In the genomic region with DNA sequence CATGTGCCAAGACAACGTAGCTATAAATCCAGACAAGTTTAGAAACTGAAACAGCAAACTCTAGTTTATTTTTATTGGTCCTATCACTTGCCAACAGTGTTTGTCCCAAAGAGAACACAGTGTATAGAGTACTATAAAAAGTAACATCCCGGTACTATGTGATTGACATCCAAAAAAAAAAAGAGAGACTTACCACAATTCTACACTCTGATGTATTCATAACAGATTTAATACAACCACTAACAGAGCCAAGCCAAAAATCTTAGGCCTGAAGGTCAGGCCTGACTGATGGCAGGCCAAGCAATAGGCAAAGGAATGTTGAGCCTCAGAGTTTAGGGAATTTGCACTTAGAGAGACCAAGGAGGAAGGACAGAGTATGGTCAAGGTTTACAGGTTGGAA, we compare ENCODE assay signal across 20 mouse cellular contexts.
DNase-seq lines count a peak whose midpoint lies in the region; TF ChIP-seq lines count a peak whose summit lies in the region.
"Had no signal": no experiment of that assay in that cellular context is flagged by ENCODE, and none has a peak within 500 bp of the region (broad histone marks: within the 10 kb centered on the region; RNA-seq: fewer than 3 reads in every experiment).

No protein-coding gene starts in this region.

- no peak for TF ChIP-seq POLR2A in embryonic fibroblast, embryonic 13.5 days (IDR thresholded peaks at IDR 0.05; ENCODE audit: low read depth, low read length)

- intact Hi-C loops in gastrocnemius, adult 2 months (cut with DNase I): no loop called here

- no peak for DNase-seq in gastrocnemius, adult 2 months
- DNase-seq in gastrocnemius, postnatal 10 days: no peak
- peak; percentile 33 for DNase-seq in kidney, adult 9 months
- no peak for DNase-seq in kidney, adult 8-10 months
- peak; percentile 65 for DNase-seq in 3T3-L1 (ENCODE audit: low read depth, low spot score)
- no peak for DNase-seq in cerebellum, adult 11 months
- DNase-seq: adrenal gland, adult 8-10 months; adrenal gland, postnatal 14 days; adrenal gland, postnatal 36 days; cerebellum, adult 11-12 months; cerebellum, adult 2 months; cerebellum, adult 9-10 months; cerebellum, postnatal 10 days; cerebellum, postnatal 25 days had no signal

- peak overlapping the region; percentile 38; the same call in 1 of the 2 replicates for H3K27ac ChIP-seq in gastrocnemius, adult 2 months
- peak overlapping the region; percentile 80 for H3K27ac ChIP-seq in embryonic fibroblast, embryonic 13.5 days (ENCODE audit: insufficient read depth, low read length)
- H3K27ac ChIP-seq: embryonic facial prominence, embryonic 10.5 days; embryonic facial prominence, embryonic 12.5 days; forebrain, embryonic 10.5 days; forebrain, embryonic 12.5 days had no signal

- H3K4me1 ChIP-seq in embryonic fibroblast, embryonic 13.5 days (ENCODE audit: control insufficient read depth, insufficient read depth, low read length): peaks cover 7% of the 10 kb centered on the region
- H3K4me1 ChIP-seq: embryonic facial prominence, embryonic 10.5 days; embryonic facial prominence, embryonic 12.5 days; forebrain, embryonic 10.5 days; forebrain, embryonic 12.5 days had no signal

- no peak for TF ChIP-seq CTCF in gastrocnemius, adult 2 months (IDR thresholded peaks at IDR 0.05)
- no peak for TF ChIP-seq CTCF in embryonic fibroblast, embryonic 13.5 days (IDR thresholded peaks at IDR 0.05; ENCODE audit: borderline replicate concordance, insufficient read depth, low read length)

- no peak overlapping the region for H3K4me3 ChIP-seq in gastrocnemius, adult 2 months
- H3K4me3 ChIP-seq in embryonic fibroblast, embryonic 13.5 days (ENCODE audit: insufficient read depth, low read length): no peak overlapping the region
- H3K4me3 ChIP-seq: embryonic facial prominence, embryonic 10.5 days; embryonic facial prominence, embryonic 12.5 days; erythroblast, embryonic 14.5 days; forebrain, embryonic 10.5 days; forebrain, embryonic 12.5 days had no signal

Comparison
In these comparisons a context has a peak if more than half of its experiments do, and no peak if none do; other contexts are left out.
1. DNase-seq: peak in kidney, adult 9 months (single experiment) and 3T3-L1 (single experiment); none in gastrocnemius, adult 2 months (single experiment), gastrocnemius, postnatal 10 days (single experiment), kidney, adult 8-10 months (0 of 2) and cerebellum, adult 11 months (single experiment).